Mouse (Mus musculus): ENCODE results near the gene Atp2c2. TPM values are rescaled to one million over a fixed set of nuclear protein-coding genes. Genes with fewer than 3 reads are reported as not detected.
A peak's percentile ranks its signal among the peaks of the same experiment; 100 is the strongest.

Atp2c2 gene
- polyA plus RNA-seq, 1 experiment from 2014 or later, result 1.3 TPM

DNA sequence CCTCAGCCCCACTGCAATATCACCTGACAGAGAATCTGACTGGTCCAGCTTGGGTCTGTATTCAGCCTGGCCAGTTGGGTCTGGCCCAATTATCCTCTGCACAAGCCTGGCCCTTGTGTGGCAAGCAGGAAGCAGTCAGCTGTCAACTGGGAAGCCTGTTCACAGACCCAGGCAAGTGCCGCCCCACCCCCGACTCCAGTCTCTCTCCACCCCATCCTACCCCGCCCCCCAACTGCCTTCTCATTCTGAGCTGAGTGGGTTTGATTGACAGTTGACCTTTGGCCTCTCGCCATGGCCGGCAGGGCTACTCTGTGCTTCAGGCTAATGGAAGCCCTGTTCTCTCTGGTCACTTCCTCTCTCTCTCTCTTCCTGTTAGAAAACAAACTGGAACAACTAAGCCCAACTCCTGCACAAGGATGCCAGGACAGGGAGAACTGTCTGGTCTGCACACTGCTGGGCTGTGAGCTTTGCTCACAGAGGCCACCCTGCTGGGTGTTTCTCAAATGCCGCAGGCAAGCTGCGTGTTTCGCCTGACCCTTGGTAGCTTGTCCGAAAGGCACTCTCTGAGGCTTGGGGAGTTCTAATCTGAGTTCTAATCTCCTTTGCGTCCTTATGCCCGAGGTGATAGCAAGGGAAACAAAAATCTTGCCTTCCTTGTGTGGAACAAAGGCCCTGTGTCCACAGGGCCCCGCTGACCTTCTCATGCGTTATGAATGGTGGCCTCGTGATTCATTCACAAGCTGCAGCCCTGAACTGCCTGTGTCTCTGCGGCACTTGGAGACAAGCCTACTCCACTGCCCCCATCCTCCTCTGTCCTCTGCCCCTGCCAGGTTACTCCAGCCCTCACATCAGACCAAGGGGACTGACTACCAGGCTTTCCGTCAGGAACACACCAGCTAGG is 92.2 kb downstream of the Atp2c2 start:
- Histone ChIP-seq H3K27me3 (ENCODE audit: insufficient read depth, low read length) (no peaks in the 10 kb centered on the region), H3K9me3 (replicated peaks; ENCODE audit: low read length) (no peaks in the 10 kb centered on the region), H3K4me2 (ENCODE audit: low read length) (no peak overlapping the region), H3K4me1 (replicated peaks; ENCODE audit: insufficient read depth, low read length) (0 out of 2 replicates have a peak, but pooled peaks cover 10% of the 10 kb centered on the region), H3K4me3 (replicated peaks; ENCODE audit: low read depth, low read length) (no peak overlapping the region), H3K27ac (peak overlapping the region; percentile 47; the same call in 1 of the 2 replicates), H3K9ac (ENCODE audit: low read depth, low read length) (no peak overlapping the region), H3K36me3 (ENCODE audit: insufficient read depth, low read length) (no peaks in the 10 kb centered on the region)
- WGBS, result 31% methylated on average over 16 of the region's 16 CpGs
- DNase-seq (ENCODE audit: low spot score), result peak; percentile 41
- no peak for TF ChIP-seq CTCF (IDR thresholded peaks at IDR 0.05; ENCODE audit: low read depth)
- ATAC-seq (replicated peaks; ENCODE audit: low FRiP score, low read depth), result peak; percentile 47

DNA sequence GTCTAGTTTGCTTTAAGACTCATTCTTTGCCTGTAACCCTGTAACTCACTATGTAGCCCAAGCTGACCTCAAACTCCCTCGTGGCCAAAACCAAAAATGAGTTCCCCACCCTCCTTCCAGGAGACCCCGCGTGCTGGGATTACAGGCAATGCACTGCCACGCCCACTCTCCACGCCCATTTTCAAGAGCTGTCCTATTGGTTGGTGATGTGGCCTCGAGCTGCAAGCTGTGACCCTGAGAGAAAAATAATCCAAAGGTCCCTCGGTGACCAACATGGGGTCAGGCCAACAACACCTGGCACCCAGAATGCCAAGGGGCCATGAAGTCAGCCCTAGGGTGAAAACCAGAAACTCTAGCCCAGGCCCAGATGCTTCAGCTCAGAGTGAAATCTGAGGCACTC is 94.9 kb downstream of the Atp2c2 start:
- no peaks in the 10 kb centered on the region for H3K27me3 ChIP-seq (ENCODE audit: insufficient read depth, low read length)
- H3K9ac ChIP-seq (ENCODE audit: low read depth, low read length), result no peak overlapping the region
- no peaks in the 10 kb centered on the region for H3K36me3 ChIP-seq (ENCODE audit: insufficient read depth, low read length)
- ATAC-seq (replicated peaks; ENCODE audit: low FRiP score, low read depth) (no peak), DNase-seq (ENCODE audit: low spot score) (no peak)
- H3K9me3 ChIP-seq (replicated peaks; ENCODE audit: low read length), result no peaks in the 10 kb centered on the region
- 27% methylated on average over 7 of the region's 7 CpGs for WGBS
- no peak overlapping the region for H3K4me2 ChIP-seq (ENCODE audit: low read length)
- TF ChIP-seq CTCF (IDR thresholded peaks at IDR 0.05; ENCODE audit: low read depth), result no peak
- no peak overlapping the region for H3K27ac ChIP-seq
- no peak overlapping the region for H3K4me3 ChIP-seq (replicated peaks; ENCODE audit: low read depth, low read length)
- H3K4me1 ChIP-seq (replicated peaks; ENCODE audit: insufficient read depth, low read length), result peaks cover 23% of the 10 kb centered on the region

- no peak overlapping the region for H3K9ac ChIP-seq (ENCODE audit: low read depth, low read length)
- no peak for TF ChIP-seq CTCF (IDR thresholded peaks at IDR 0.05; ENCODE audit: low read depth)
- WGBS, result 88% methylated on average over 3 of the region's 3 CpGs
These were observed 95.8 kb downstream of the Atp2c2 start for GRCm38 (mm10) chr8:119795651-119796050.

DNA sequence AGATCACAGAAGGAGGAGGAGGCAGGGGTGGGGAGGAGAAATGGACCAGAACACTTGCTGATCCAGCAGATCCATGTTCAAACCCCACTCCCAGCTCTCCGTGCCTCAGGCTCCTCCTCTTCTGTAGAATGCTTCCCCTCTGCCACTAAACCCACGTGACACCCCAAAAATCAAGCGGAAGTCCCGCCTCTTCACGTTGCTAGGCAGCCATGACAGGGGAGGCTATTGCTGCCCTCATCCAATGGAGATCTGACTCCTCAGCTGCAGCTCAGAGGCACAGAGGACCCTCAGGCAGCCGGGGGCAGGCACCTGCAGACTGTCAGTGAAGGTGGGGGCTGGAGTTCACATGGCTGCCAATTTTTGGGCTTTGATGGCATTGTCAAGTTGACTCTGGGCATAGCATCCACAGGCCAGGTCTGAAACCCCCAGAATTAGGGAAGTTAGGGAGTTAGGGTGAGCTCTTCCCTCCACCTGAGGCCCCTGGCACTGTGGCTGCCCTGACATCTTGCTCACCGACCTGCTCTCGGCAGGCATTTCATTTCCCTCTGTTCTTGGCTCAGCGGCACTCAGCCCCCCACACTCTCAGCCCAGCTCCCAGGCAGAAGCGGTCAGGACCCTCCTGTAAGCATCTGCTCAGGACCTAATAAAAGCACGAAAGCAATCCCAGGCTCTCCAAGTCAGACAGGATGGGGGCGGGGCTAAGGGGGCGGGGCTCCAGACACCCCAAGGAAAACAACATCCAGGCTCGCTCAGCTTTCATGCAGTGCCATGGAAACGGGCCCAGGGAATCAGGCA is 98.6 kb downstream of the Atp2c2 start:
- H3K27ac ChIP-seq, result peak overlapping the region; percentile 61
- H3K9ac ChIP-seq (ENCODE audit: low read depth, low read length), result no peak overlapping the region; the same call in 1 of the 2 replicates
- H3K4me3 ChIP-seq (replicated peaks; ENCODE audit: low read depth, low read length), result no peak overlapping the region
- peak; percentile 88 for DNase-seq (ENCODE audit: low spot score)
- H3K4me1 ChIP-seq (replicated peaks; ENCODE audit: insufficient read depth, low read length), result peaks cover 13% of the 10 kb centered on the region
- WGBS, result 4% methylated on average over 15 of the region's 15 CpGs
- peak overlapping the region; percentile 42 for H3K4me2 ChIP-seq (ENCODE audit: low read length)
- no peaks in the 10 kb centered on the region for H3K9me3 ChIP-seq (replicated peaks; ENCODE audit: low read length)
- H3K36me3 ChIP-seq (ENCODE audit: insufficient read depth, low read length), result no peaks in the 10 kb centered on the region
- peak; percentile 67 for ATAC-seq (replicated peaks; ENCODE audit: low FRiP score, low read depth)
- no peaks in the 10 kb centered on the region for H3K27me3 ChIP-seq (ENCODE audit: insufficient read depth, low read length)
- no peak for TF ChIP-seq CTCF (IDR thresholded peaks at IDR 0.05; ENCODE audit: low read depth)

More at GRCm38 (mm10) chr8:119795651-119796050, 95.8 kb downstream of the Atp2c2 start:
- H3K4me2 ChIP-seq (ENCODE audit: low read length), result no peak overlapping the region
- H3K4me3 ChIP-seq (replicated peaks; ENCODE audit: low read depth, low read length), result no peak overlapping the region
- H3K9me3 ChIP-seq (replicated peaks; ENCODE audit: low read length), result no peaks in the 10 kb centered on the region
- DNase-seq (ENCODE audit: low spot score) (no peak), ATAC-seq (replicated peaks; ENCODE audit: low FRiP score, low read depth) (no peak)
- H3K36me3 ChIP-seq (ENCODE audit: insufficient read depth, low read length), result no peaks in the 10 kb centered on the region
- H3K27ac ChIP-seq, result no peak overlapping the region
- H3K27me3 ChIP-seq (ENCODE audit: insufficient read depth, low read length), result no peaks in the 10 kb centered on the region
- H3K4me1 ChIP-seq (replicated peaks; ENCODE audit: insufficient read depth, low read length), result peaks cover 23% of the 10 kb centered on the region

GRCm38 (mm10) chr8:119798965-119799264 is 99.1 kb downstream of the Atp2c2 start:
- H3K9me3 ChIP-seq (replicated peaks; ENCODE audit: low read length), result no peaks in the 10 kb centered on the region
- H3K9ac ChIP-seq (ENCODE audit: low read depth, low read length), result no peak overlapping the region; the same call in 1 of the 2 replicates
- TF ChIP-seq CTCF (IDR thresholded peaks at IDR 0.05; ENCODE audit: low read depth), result no peak
- H3K4me3 ChIP-seq (replicated peaks; ENCODE audit: low read depth, low read length), result no peak overlapping the region
- DNase-seq (ENCODE audit: low spot score), result no peak
- H3K27me3 ChIP-seq (ENCODE audit: insufficient read depth, low read length), result no peaks in the 10 kb centered on the region
- no peaks in the 10 kb centered on the region for H3K36me3 ChIP-seq (ENCODE audit: insufficient read depth, low read length)
- no peak overlapping the region for H3K27ac ChIP-seq
- no peak for ATAC-seq (replicated peaks; ENCODE audit: low FRiP score, low read depth)
- H3K4me2 ChIP-seq (ENCODE audit: low read length), result peak overlapping the region; percentile 42; the same call in 1 of the 2 replicates
- H3K4me1 ChIP-seq (replicated peaks; ENCODE audit: insufficient read depth, low read length), result peaks cover 13% of the 10 kb centered on the region
- 61% methylated on average over 2 of the region's 2 CpGs for WGBS

GRCm38 (mm10) chr8:119801168-119801567 is 101.4 kb downstream of the Atp2c2 start:
- Histone ChIP-seq H3K9me3 (replicated peaks; ENCODE audit: low read length) (no peaks in the 10 kb centered on the region), H3K4me3 (replicated peaks; ENCODE audit: low read depth, low read length) (no peak overlapping the region), H3K4me1 (replicated peaks; ENCODE audit: insufficient read depth, low read length) (peaks cover 13% of the 10 kb centered on the region), H3K27me3 (ENCODE audit: insufficient read depth, low read length) (no peaks in the 10 kb centered on the region), H3K36me3 (ENCODE audit: insufficient read depth, low read length) (no peaks in the 10 kb centered on the region), H3K27ac (no peak overlapping the region), H3K4me2 (ENCODE audit: low read length) (no peak overlapping the region), H3K9ac (ENCODE audit: low read depth, low read length) (no peak overlapping the region)
- DNase-seq (ENCODE audit: low spot score) (no peak), ATAC-seq (replicated peaks; ENCODE audit: low FRiP score, low read depth) (no peak)
- 29% methylated on average over 4 of the region's 4 CpGs for WGBS
- no peak for TF ChIP-seq CTCF (IDR thresholded peaks at IDR 0.05; ENCODE audit: low read depth)
